Mouse (Mus musculus): ENCODE results near the gene Actg1. TPM values are rescaled to one million over a fixed set of nuclear protein-coding genes. Genes with fewer than 3 reads are reported as not detected.
"Not testable (repeated sequence)": the region's sequence is repeated elsewhere in the genome, so short reads cannot be mapped to it uniquely, and the experiment has no call there.

The Actg1 gene
- polyA plus RNA-seq, 1 experiment from 2014 or later = 2,733 TPM

DNA sequence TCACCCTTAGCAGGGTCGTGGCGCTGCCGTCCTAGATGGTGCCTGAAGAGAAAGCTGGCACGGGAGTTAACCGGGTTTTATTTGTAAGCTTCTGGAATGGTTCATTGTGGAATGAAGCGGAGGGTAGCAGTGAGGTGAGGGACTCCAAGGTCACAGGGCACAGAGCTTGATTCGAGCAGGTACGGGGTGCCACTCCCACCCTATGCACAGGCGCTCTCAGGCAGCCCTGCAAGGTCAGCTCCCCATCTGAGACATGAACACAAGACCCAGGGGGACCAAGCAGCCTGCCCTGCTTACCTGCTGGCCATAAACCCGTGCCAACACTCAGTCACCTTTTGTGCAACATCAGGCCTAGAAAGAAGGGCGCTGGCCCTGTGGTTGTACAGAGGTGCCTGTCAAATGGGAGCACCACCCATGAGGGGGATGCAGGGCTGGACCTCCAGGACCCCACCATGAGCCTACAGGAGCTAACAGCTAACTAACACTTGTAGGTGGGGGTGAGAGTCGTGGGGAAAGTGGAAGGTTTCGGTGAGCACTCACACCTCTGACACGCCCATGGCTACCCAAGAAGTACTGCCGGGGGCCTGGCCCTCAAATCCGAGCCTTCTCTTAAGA, 1.1 kb upstream of the Actg1 start:
- H3K36me3 ChIP-seq (replicated peaks) = peaks cover 25% of the 10 kb centered on the region
- peak overlapping the region; percentile 100 for H3K27ac ChIP-seq
- H3K4me3 ChIP-seq = peak overlapping the region; percentile 99
- 5% methylated on average over 16 of the region's 16 CpGs for WGBS
- peaks cover 61% of the 10 kb centered on the region for H3K4me1 ChIP-seq
- peaks cover 8% of the 10 kb centered on the region; the same call in 1 of the 2 replicates for H3K27me3 ChIP-seq (ENCODE audit: poor library complexity, severe bottlenecking)
- no peak for DNase-seq (ENCODE audit: extremely low spot score, low spot score)
- no peaks in the 10 kb centered on the region for H3K9me3 ChIP-seq

DNA sequence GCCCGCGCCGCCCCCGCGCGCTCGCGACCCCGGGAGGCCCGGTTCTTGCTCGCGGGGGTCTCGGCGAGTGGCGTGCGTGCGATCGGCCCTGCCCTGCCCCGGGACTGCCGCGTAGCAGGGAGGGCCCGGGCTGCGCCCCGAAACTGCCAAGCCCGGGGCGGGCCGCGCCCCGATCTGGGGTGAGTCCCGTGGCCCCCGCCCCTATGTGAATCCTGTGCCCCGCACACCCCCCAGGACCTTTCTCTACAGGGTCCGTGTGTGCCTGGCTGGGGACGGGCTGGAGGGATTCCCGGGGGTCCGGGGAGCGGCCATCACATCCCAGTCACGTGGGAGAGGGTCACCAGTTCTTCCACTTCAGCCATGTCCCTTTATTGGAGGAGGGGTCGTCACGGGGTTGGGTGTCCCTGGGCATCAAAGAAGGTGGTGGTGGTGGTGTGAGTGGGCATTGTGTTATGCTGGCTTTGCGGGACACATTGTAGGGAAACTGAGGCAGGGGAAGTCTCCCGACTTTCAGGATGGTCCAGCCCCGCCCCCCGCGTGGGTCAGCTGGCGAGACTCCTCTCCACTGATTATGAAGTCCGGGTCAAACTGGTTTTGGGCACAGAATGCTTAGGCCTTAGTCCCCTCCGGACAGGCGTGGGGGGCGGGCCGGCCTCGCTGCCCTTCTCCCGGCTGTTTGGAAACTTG, 485 bp upstream of the Actg1 start:
- peak overlapping the region; percentile 99 for H3K4me3 ChIP-seq
- peak overlapping the region; percentile 100 for H3K27ac ChIP-seq
- no peaks in the 10 kb centered on the region for H3K9me3 ChIP-seq
- peaks cover 25% of the 10 kb centered on the region for H3K36me3 ChIP-seq (replicated peaks)
- DNase-seq (ENCODE audit: extremely low spot score, low spot score) = peak; percentile 81
- WGBS = 8% methylated on average over 53 of the region's 53 CpGs
- H3K27me3 ChIP-seq (ENCODE audit: poor library complexity, severe bottlenecking) = peaks cover 8% of the 10 kb centered on the region; the same call in 1 of the 2 replicates
- H3K4me1 ChIP-seq = peaks cover 60% of the 10 kb centered on the region

DNA sequence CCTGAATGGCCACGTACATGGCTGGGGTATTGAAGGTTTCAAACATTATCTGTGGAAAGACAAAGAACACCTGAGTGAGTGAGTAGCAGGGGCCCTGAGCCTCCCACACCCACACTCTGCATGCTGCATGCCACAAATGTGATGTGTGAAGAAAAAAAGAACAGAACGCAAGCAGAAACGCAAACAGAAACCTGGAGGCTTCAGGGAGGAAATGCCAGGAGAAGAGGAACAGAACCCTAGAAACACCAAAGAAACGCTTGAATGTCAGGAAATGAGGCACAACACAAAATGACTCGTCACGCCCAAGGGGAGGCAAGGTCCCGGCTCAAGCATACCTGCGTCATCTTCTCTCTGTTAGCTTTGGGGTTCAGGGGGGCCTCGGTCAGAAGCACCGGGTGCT, 1.0 kb downstream of the Actg1 start:
- Histone ChIP-seq H3K9me3 (no peaks in the 10 kb centered on the region), H3K36me3 (replicated peaks) (peaks cover 25% of the 10 kb centered on the region), H3K27me3 (ENCODE audit: poor library complexity, severe bottlenecking) (peaks cover 8% of the 10 kb centered on the region; the same call in 1 of the 2 replicates), H3K27ac (peak overlapping the region; percentile 100), H3K4me1 (peaks cover 46% of the 10 kb centered on the region), H3K4me3 (peak overlapping the region; percentile 99)
- DNase-seq (ENCODE audit: extremely low spot score, low spot score) = no peak
- WGBS = 21% methylated on average over 10 of the region's 10 CpGs

DNA sequence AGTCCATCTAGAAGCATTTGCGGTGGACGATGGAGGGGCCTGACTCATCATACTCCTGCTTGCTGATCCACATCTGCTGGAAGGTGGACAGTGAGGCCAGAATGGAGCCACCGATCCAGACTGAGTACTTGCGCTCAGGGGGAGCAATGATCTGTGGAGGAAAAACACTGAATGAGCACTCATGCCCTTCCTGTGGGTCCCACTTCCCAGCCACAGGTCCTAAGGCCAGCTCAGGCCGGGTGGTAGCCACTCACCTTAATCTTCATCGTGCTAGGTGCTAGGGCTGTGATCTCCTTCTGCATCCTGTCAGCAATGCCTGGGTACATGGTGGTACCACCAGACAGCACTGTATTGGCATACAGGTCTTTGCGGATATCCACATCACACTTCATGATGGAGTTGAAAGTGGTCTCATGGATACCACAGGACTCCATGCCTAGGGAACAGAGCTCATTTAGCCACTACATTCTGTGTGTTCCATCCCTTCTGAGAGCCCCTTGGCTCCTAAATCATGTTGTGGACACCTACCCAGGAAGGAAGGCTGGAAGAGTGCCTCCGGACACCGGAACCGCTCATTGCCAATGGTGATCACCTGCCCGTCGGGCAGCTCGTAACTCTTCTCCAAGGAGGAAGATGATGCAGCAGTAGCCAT, 1.8 kb downstream of the Actg1 start:
- not testable (repeated sequence) for H3K9me3 ChIP-seq; DNase-seq (ENCODE audit: extremely low spot score, low spot score); H3K27me3 ChIP-seq (ENCODE audit: poor library complexity, severe bottlenecking)
- Histone ChIP-seq H3K4me3 (peak overlapping the region; percentile 51), H3K4me1 (peaks cover 44% of the 10 kb centered on the region), H3K27ac (0 out of 2 replicates have a peak overlapping the region, but pooled peaks have one; percentile 15), H3K36me3 (replicated peaks) (peaks cover 25% of the 10 kb centered on the region)
- WGBS = 85% methylated on average over 11 of the region's 13 CpGs

DNA sequence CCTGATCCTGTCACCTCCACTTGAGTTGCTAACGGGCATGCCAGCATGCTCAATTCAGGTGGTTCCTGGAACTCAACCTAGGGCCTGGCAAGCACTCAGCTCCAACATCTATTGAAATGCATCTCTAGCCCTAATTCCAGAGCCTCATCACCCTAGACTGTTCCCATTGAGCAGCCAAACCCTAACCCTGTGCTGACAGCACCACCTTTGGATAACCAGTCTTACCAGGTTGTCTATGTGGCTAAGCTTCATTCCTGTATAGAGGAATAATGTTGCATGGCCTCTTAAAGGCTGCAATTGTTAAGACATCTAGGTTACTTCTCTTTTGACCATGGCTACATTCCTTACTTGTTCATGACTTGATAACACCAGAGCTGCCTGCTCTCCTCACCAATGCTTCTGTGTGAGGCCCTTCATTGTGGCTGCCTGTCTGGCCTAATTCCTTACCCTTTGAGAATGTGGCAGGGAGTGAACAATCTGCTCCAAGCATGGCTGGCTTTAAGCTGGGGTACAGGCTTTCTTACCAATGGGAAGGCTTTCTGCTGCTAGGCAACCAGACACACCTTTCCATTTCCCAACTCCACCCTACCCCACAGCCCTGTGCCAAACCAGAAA, 3.2 kb downstream of the Actg1 start:
- WGBS = 35% methylated on average over 1 of the region's 1 CpGs
- Histone ChIP-seq H3K27ac (no peak overlapping the region), H3K9me3 (no peaks in the 10 kb centered on the region), H3K27me3 (ENCODE audit: poor library complexity, severe bottlenecking) (no peaks in the 10 kb centered on the region), H3K4me3 (peak overlapping the region; percentile 19), H3K4me1 (peaks cover 30% of the 10 kb centered on the region), H3K36me3 (replicated peaks) (peaks cover 25% of the 10 kb centered on the region)
- no peak for DNase-seq (ENCODE audit: extremely low spot score, low spot score)

DNA sequence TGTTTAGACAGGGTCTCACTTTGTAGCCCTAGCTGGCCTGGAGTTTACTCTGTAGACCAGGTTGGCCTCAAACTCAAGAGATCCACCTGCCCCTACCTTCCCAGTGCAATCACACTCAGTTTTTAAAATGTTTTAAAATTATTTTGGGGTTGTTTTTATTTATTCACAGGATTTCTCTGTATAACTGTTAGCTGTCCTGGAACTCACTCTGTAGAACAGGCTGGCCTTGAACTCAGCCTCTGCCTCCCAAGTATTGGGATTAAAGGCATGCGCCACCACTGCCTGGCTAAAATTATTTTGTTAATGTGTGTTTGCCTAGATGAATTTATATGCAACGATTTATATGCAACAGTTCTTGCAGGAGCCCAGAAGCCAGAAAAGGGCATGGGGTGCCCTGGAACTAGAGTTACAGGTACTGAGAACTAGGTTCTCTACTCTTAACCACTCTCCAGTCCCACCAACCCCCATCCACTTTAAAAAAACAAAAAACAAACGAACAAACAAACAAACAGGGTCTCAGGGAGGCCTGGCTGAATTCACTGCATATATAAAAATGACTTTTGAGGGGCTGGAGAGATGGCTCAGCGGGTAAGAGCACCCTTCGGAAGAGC, 3.9 kb downstream of the Actg1 start:
- no peak overlapping the region for H3K4me3 ChIP-seq
- no peaks in the 10 kb centered on the region for H3K9me3 ChIP-seq
- peaks cover 23% of the 10 kb centered on the region for H3K4me1 ChIP-seq
- DNase-seq (ENCODE audit: extremely low spot score, low spot score) = no peak
- H3K27ac ChIP-seq = no peak overlapping the region
- peaks cover 25% of the 10 kb centered on the region for H3K36me3 ChIP-seq (replicated peaks)
- no peaks in the 10 kb centered on the region for H3K27me3 ChIP-seq (ENCODE audit: poor library complexity, severe bottlenecking)
- 70% methylated on average over 5 of the region's 5 CpGs for WGBS

DNA sequence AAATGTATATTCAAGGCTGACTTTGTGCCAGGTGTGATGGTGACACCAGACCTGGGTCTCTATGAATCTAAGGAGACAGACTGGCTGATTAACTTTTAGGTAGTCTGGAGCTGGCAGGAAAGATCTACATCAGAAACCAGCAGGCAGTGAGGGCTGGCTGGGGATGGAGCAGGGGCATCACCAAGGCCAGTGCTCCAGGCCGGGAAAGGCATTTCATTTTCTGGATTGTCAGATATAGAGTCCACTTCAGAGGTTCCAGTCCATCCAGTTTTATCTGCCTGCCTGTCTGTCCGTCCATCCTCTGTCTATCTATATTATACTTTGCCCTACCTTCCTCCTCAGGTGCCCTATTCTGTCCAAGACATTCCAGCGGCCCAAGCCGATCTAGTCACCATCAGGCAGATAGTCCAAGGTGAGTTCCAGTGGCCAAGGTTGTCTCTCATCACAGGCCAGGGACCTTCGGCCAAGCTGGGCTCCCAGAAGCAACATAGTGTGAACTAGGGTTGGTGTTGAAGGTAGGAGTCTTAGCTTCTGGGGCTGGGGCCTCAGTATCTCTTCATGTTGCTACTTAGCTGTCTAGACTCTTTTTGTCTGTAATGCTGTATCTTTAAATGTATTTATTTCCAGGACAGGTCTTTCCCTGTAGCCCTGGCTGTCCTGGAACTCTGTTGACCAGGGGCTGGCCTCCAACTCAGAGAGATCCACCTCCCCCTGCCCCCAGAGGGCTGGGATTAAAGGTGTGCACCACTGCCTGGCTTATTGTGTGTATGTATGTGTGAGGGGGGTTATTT, 4.6 kb downstream of the Actg1 start:
- Histone ChIP-seq H3K27ac (no peak overlapping the region), H3K4me1 (peaks cover 16% of the 10 kb centered on the region), H3K27me3 (ENCODE audit: poor library complexity, severe bottlenecking) (no peaks in the 10 kb centered on the region), H3K4me3 (no peak overlapping the region), H3K36me3 (replicated peaks) (peaks cover 25% of the 10 kb centered on the region), H3K9me3 (no peaks in the 10 kb centered on the region)
- 79% methylated on average over 5 of the region's 5 CpGs for WGBS
- peak; percentile 36 for DNase-seq (ENCODE audit: extremely low spot score, low spot score)

DNA sequence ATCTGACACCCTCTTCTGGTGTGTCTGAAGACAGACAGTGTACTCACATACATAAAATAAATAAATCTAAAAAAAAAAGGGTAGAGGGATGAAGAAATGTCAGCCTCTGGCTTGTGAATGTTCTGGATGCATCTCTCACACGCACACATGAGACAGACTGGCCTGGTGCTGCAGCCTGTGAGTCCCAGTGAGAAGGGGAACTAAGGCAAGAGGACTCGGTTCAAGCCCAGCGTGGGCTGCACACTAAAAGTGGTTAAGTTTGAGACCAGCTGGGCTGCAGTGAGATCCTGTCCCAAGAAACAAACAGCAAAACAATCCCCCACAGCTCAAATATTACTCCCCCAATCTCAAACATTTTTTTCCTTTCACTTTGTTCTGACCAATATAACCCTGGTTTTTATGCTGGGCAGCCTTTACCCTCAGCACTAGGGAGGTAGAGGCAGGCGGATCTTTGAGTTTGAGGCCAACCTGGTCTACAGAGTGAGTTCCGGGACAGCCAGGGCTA, 5.6 kb downstream of the Actg1 start:
- 88% methylated on average over 5 of the region's 5 CpGs for WGBS
- no peak for DNase-seq (ENCODE audit: extremely low spot score, low spot score)
- Histone ChIP-seq H3K4me3 (no peak overlapping the region), H3K27me3 (ENCODE audit: poor library complexity, severe bottlenecking) (no peaks in the 10 kb centered on the region), H3K27ac (no peak overlapping the region), H3K36me3 (replicated peaks) (peaks cover 22% of the 10 kb centered on the region), H3K9me3 (no peaks in the 10 kb centered on the region), H3K4me1 (peaks cover 13% of the 10 kb centered on the region)

DNA sequence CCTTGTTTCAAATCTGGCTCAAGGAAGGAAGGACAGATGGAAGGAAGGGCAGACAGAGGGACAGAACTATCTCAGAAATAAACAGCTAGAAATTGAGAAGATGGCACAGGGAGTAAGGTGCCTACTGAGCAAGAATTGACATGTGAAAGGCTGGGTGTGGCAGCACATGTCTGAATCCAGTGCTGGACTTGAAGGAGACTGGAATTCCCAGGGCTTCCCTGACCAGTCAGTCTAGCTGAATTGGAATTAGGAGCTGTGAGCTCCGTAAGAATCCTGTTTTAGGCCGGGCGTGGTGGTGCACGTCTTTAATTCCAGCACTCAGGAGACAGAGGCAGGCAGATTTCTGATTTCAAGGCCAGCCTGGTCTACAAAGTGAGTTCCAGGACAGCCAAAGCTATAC, 6.7 kb downstream of the Actg1 start:
- Histone ChIP-seq H3K4me1 (peaks cover 8% of the 10 kb centered on the region), H3K27me3 (ENCODE audit: poor library complexity, severe bottlenecking) (no peaks in the 10 kb centered on the region), H3K4me3 (no peak overlapping the region), H3K36me3 (replicated peaks) (peaks cover 15% of the 10 kb centered on the region), H3K9me3 (no peaks in the 10 kb centered on the region), H3K27ac (no peak overlapping the region)
- no peak for DNase-seq (ENCODE audit: extremely low spot score, low spot score)
- WGBS = 92% methylated on average over 4 of the region's 4 CpGs

DNA sequence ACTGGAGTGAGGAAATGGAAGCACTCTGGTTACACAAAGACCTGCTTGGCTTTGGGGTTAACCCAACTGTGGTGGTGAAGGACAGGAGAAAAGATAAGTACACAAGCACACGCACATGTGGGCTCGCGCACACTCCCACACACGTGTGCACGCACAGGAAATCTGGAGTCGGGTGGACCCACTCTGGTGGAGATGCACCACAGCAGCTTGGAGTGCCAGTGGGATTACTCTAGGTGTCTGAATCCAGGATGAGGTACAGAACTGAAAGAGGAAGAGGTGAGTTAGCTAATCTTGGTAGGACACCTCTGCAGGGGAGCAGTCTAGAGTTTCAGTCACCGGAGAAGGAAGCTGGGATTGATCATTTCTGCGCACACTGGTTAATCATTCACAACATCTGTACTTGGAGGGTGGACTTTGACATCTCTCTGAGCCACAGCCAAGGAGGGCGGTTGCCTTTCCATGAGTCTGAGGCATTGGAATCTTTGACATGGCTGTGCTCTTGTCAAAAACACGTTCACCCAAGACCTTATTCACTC, 8.3 kb downstream of the Actg1 start:
- H3K9me3 ChIP-seq = peaks cover 4% of the 10 kb centered on the region; the same call in 1 of the 2 replicates
- H3K27me3 ChIP-seq (ENCODE audit: poor library complexity, severe bottlenecking) = no peaks in the 10 kb centered on the region
- no peaks in the 10 kb centered on the region for H3K4me1 ChIP-seq
- DNase-seq (ENCODE audit: extremely low spot score, low spot score) = peak; percentile 12
- H3K4me3 ChIP-seq = no peak overlapping the region
- H3K27ac ChIP-seq = no peak overlapping the region
- WGBS = 90% methylated on average over 10 of the region's 10 CpGs
- peaks cover 6% of the 10 kb centered on the region for H3K36me3 ChIP-seq (replicated peaks)

DNA sequence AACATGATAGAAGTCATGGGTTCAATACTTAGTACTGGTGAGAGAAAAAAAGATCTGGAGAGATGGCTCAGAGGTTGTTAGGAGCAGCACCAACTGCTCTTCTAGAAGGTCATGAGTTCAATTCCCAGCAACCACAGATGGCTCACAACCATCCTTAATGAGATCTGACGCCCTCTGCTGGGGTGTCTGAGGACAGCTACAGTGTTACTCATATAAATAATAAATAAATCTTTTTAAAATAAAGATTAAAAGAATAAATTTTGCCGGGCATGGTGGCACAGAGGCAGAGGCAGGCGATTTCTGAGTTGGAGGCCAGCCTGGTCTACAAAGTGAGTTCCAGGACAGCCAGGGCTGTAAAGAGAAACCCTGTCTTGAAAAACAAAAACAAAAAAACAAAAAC, 9.6 kb downstream of the Actg1 start:
- H3K27me3 ChIP-seq (ENCODE audit: poor library complexity, severe bottlenecking) = no peaks in the 10 kb centered on the region
- DNase-seq (ENCODE audit: extremely low spot score, low spot score) = peak; percentile 2
- no peaks in the 10 kb centered on the region for H3K4me1 ChIP-seq
- no peak overlapping the region for H3K27ac ChIP-seq
- H3K9me3 ChIP-seq = peaks cover 11% of the 10 kb centered on the region; the same call in 1 of the 2 replicates
- 81% methylated on average over 3 of the region's 3 CpGs for WGBS
- H3K4me3 ChIP-seq = no peak overlapping the region
- H3K36me3 ChIP-seq (replicated peaks) = no peaks in the 10 kb centered on the region
